Mouse (Mus musculus): Measurements from ENCODE around the gene Mrpl53. TPM values are rescaled to one million over a fixed set of nuclear protein-coding genes. Genes with fewer than 3 reads are reported as not detected.
A peak's percentile ranks its signal among the peaks of the same experiment; 100 is the strongest.

Gene Mrpl53
- polyA plus RNA-seq, 2 experiments = 56.6 to 87.4 TPM

- WGBS (ENCODE audit: insufficient replicate concordance) = under 1% methylated on average over 74 of the region's 74 CpGs
- ATAC-seq (ENCODE audit: insufficient read depth) (peak; percentile 80), DNase-seq (ENCODE audit: low read depth in 3 of 3, low spot score in 3 of 3) (peak in 2 of 3 experiments; percentile 55 to 62)
- H3K27ac ChIP-seq = peak overlapping the region; percentile 60
- peak overlapping the region; percentile 93 for H3K4me2 ChIP-seq (ENCODE audit: low read depth)
- H3K4me1 ChIP-seq (replicated peaks; ENCODE audit: control insufficient read depth in 2 of 2, insufficient read depth in 2 of 2, low read length in 1 of 2) = peaks cover 8% of the 10 kb centered on the region in 2 experiments
- H3K4me3 ChIP-seq (ENCODE audit: insufficient read depth in 1 of 2, low read depth in 2 of 2, low read length in 2 of 2) = peak overlapping the region; percentile 63 to 81
- TF ChIP-seq EP300 (IDR thresholded peaks at IDR 0.05; ENCODE audit: low read depth) (no peak), CTCF (IDR thresholded peaks at IDR 0.05; ENCODE audit: low read depth) (peak; percentile 59)
- H3K27me3 ChIP-seq (ENCODE audit: control insufficient read depth, insufficient read depth, low read length) = no peaks in the 10 kb centered on the region
- H3K9me3 ChIP-seq (ENCODE audit: control insufficient read depth, low read length) = no peaks in the 10 kb centered on the region
- H3K9ac ChIP-seq (replicated peaks) = peak overlapping the region; percentile 86
- no peaks in the 10 kb centered on the region for H3K36me3 ChIP-seq (replicated peaks; ENCODE audit: control insufficient read depth, insufficient read depth, low read depth)
These were observed 6.9 kb upstream of the Mrpl53 start for GRCm38 (mm10) chr6:83101688-83102556.

GRCm38 (mm10) chr6:83103130-83103650, 5.7 kb upstream of the Mrpl53 start:
- H3K4me3 ChIP-seq (ENCODE audit: insufficient read depth in 1 of 2, low read depth in 2 of 2, low read length in 2 of 2) = 0 out of 4 replicates have a peak overlapping the region, but pooled peaks of 1 of the 2 experiments have one; percentile 81
- H3K36me3 ChIP-seq (replicated peaks; ENCODE audit: control insufficient read depth, insufficient read depth, low read depth) = no peaks in the 10 kb centered on the region
- no peak overlapping the region for H3K27ac ChIP-seq
- no peak for DNase-seq (ENCODE audit: low read depth in 3 of 3, low spot score in 3 of 3)
- no peak overlapping the region for H3K9ac ChIP-seq (replicated peaks)
- H3K4me2 ChIP-seq (ENCODE audit: low read depth) = peak overlapping the region; percentile 93
- WGBS (ENCODE audit: insufficient replicate concordance) = 69% methylated on average over 11 of the region's 11 CpGs
- peaks cover 13% of the 10 kb centered on the region in 2 experiments for H3K4me1 ChIP-seq (replicated peaks; ENCODE audit: control insufficient read depth in 2 of 2, insufficient read depth in 2 of 2, low read length in 1 of 2)
- no peak for ATAC-seq (ENCODE audit: insufficient read depth)
- H3K27me3 ChIP-seq (ENCODE audit: control insufficient read depth, insufficient read depth, low read length) = no peaks in the 10 kb centered on the region
- no peaks in the 10 kb centered on the region for H3K9me3 ChIP-seq (ENCODE audit: control insufficient read depth, low read length)
- TF ChIP-seq CTCF (IDR thresholded peaks at IDR 0.05; ENCODE audit: low read depth) = 0 out of 2 replicates have a peak, but pooled peaks have one; percentile 22
- TF ChIP-seq EP300 (IDR thresholded peaks at IDR 0.05; ENCODE audit: low read depth) = no peak

- no peak for TF ChIP-seq EP300 (IDR thresholded peaks at IDR 0.05; ENCODE audit: low read depth)
- TF ChIP-seq CTCF (IDR thresholded peaks at IDR 0.05; ENCODE audit: low read depth) = no peak
- no peak overlapping the region for H3K4me3 ChIP-seq (ENCODE audit: insufficient read depth in 1 of 2, low read depth in 2 of 2, low read length in 2 of 2)
- peaks cover 16 to 17% of the 10 kb centered on the region in 2 experiments for H3K4me1 ChIP-seq (replicated peaks; ENCODE audit: control insufficient read depth in 2 of 2, insufficient read depth in 2 of 2, low read length in 1 of 2)
- no peaks in the 10 kb centered on the region for H3K9me3 ChIP-seq (ENCODE audit: control insufficient read depth, low read length)
- no peak overlapping the region for H3K4me2 ChIP-seq (ENCODE audit: low read depth)
- no peaks in the 10 kb centered on the region for H3K27me3 ChIP-seq (ENCODE audit: control insufficient read depth, insufficient read depth, low read length)
- WGBS (ENCODE audit: insufficient replicate concordance) = 71% methylated on average over 4 of the region's 4 CpGs
- H3K9ac ChIP-seq (replicated peaks) = no peak overlapping the region
- no peak overlapping the region for H3K27ac ChIP-seq
- ATAC-seq (ENCODE audit: insufficient read depth) (no peak), DNase-seq (ENCODE audit: low read depth in 3 of 3, low spot score in 3 of 3) (no peak)
- H3K36me3 ChIP-seq (replicated peaks; ENCODE audit: control insufficient read depth, insufficient read depth, low read depth) = no peaks in the 10 kb centered on the region
These were observed 4.7 kb upstream of the Mrpl53 start for GRCm38 (mm10) chr6:83104158-83104557.

GRCm38 (mm10) chr6:83107566-83108400, 1.1 kb upstream of the Mrpl53 start:
- peaks cover 3% of the 10 kb centered on the region; the same call in 1 of the 2 replicates for H3K36me3 ChIP-seq (replicated peaks; ENCODE audit: control insufficient read depth, insufficient read depth, low read depth)
- peak overlapping the region; percentile 42 for H3K27ac ChIP-seq
- 34% methylated on average over 13 of the region's 13 CpGs for WGBS (ENCODE audit: insufficient replicate concordance)
- ATAC-seq (ENCODE audit: insufficient read depth) = peak; percentile 39
- peaks cover 19 to 27% of the 10 kb centered on the region in 2 experiments for H3K4me1 ChIP-seq (replicated peaks; ENCODE audit: control insufficient read depth in 2 of 2, insufficient read depth in 2 of 2, low read length in 1 of 2)
- peak; percentile 72 to 74 (median 72) for DNase-seq (ENCODE audit: low read depth in 3 of 3, low spot score in 3 of 3)
- H3K27me3 ChIP-seq (ENCODE audit: control insufficient read depth, insufficient read depth, low read length) = no peaks in the 10 kb centered on the region
- no peaks in the 10 kb centered on the region for H3K9me3 ChIP-seq (ENCODE audit: control insufficient read depth, low read length)
- TF ChIP-seq CTCF (IDR thresholded peaks at IDR 0.05; ENCODE audit: low read depth) = peak; percentile 98
- TF ChIP-seq EP300 (IDR thresholded peaks at IDR 0.05; ENCODE audit: low read depth) = no peak
- H3K4me2 ChIP-seq (ENCODE audit: low read depth) = peak overlapping the region; percentile 97
- H3K9ac ChIP-seq (replicated peaks) = peak overlapping the region; percentile 4
- H3K4me3 ChIP-seq (ENCODE audit: insufficient read depth in 1 of 2, low read depth in 2 of 2, low read length in 2 of 2) = peak overlapping the region; percentile 79 to 99

All from liver, embryonic 14.5 days (tissue).